Mouse (Mus musculus): ENCODE measurements around the gene Btrc.

GRCm38 (mm10) chr19:45527931-45528534 lies 164.5 kb downstream of the Btrc start:
- TF ChIP-seq POLR2A (IDR thresholded peaks at IDR 0.05; ENCODE audit: insufficient read depth, low read depth, low read length) = no peak
- TF ChIP-seq CTCF (IDR thresholded peaks at IDR 0.05) = no peak

Measured in heart, adult 2 months (tissue).